Mouse (Mus musculus): ENCODE measurements around the gene Pde7b. TPM values are rescaled to one million over a fixed set of nuclear protein-coding genes. Genes with fewer than 3 reads are reported as not detected.

Pde7b gene
- polyA plus RNA-seq, 1 experiment = 17.7 TPM

DNA sequence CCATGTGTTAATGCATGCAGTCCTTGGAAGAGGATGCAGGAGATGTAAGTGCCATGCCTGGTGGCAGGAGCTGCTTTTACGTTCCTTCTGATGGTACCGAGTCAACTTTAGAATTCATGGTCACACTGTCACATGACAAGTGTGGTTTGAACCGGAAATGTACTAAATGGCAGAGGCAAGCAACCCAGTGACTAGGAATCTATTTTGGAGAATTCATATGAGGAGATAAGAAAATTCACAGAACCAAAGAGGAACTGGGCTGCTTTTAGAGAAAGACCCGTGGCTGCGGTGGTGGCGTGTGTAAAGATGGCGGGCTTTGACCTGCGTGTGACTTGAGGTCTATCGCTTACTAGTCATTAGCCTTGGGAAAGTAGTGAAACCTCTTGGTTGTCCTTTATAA lies 287.4 kb downstream of the Pde7b start:
- no peak overlapping the region for H3K4me3 ChIP-seq (replicated peaks; ENCODE audit: extremely low read depth, low read depth, low read length)
- DNase-seq = no peak
- no peak for TF ChIP-seq POLR2A (IDR thresholded peaks at IDR 0.05; ENCODE audit: borderline replicate concordance, extremely low read depth, low read depth, low read length)
- no peak for TF ChIP-seq CTCF (IDR thresholded peaks at IDR 0.05; ENCODE audit: insufficient read depth, low read length)
- 80% methylated on average over 9 of the region's 9 CpGs for WGBS
- peaks cover 3% of the 10 kb centered on the region; the same call in 1 of the 2 replicates for H3K4me1 ChIP-seq (ENCODE audit: control insufficient read depth, insufficient read depth, low read length)

GRCm38 (mm10) chr10:20437021-20437420 lies 287.9 kb downstream of the Pde7b start:
- Histone ChIP-seq H3K4me1 (ENCODE audit: control insufficient read depth, insufficient read depth, low read length) (peaks cover 3% of the 10 kb centered on the region; the same call in 1 of the 2 replicates), H3K4me3 (replicated peaks; ENCODE audit: extremely low read depth, low read depth, low read length) (no peak overlapping the region)
- no peak for TF ChIP-seq CTCF (IDR thresholded peaks at IDR 0.05; ENCODE audit: insufficient read depth, low read length)
- no peak for TF ChIP-seq POLR2A (IDR thresholded peaks at IDR 0.05; ENCODE audit: borderline replicate concordance, extremely low read depth, low read depth, low read length)
- 54% methylated on average over 2 of the region's 2 CpGs for WGBS
- no peak for DNase-seq

- TF ChIP-seq POLR2A (IDR thresholded peaks at IDR 0.05; ENCODE audit: borderline replicate concordance, extremely low read depth, low read depth, low read length) = no peak
- no peak for TF ChIP-seq CTCF (IDR thresholded peaks at IDR 0.05; ENCODE audit: insufficient read depth, low read length)
- no peak overlapping the region for H3K4me3 ChIP-seq (replicated peaks; ENCODE audit: extremely low read depth, low read depth, low read length)
- DNase-seq = no peak
- H3K4me1 ChIP-seq (ENCODE audit: control insufficient read depth, insufficient read depth, low read length) = peaks cover 3% of the 10 kb centered on the region; the same call in 1 of the 2 replicates
- 94% methylated on average over 7 of the region's 7 CpGs for WGBS
These were observed 289.0 kb downstream of the Pde7b start for GRCm38 (mm10) chr10:20435913-20436312.

DNA sequence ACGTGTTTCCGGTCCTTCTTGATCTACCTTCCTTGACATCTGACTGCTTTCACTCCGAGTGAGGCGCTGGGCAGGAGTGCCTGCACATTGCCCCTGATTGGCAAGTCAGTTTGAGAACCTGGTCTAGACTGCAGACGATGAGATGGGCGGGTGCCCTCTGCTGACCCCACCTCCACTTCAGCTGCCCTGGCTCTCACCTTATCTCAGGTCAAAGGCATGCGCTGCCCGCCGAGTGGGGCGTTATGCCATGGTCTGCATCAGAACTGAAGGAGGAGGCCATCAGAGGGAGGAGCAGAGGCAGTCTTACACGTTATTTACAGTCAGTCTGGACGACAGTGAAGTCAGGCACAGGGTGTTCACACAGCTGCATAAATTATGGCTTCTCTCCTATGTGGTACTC lies 293.5 kb downstream of the Pde7b start:
- no peaks in the 10 kb centered on the region for H3K4me1 ChIP-seq (ENCODE audit: control insufficient read depth, insufficient read depth, low read length)
- TF ChIP-seq CTCF (IDR thresholded peaks at IDR 0.05; ENCODE audit: insufficient read depth, low read length) (no peak), POLR2A (IDR thresholded peaks at IDR 0.05; ENCODE audit: borderline replicate concordance, extremely low read depth, low read depth, low read length) (no peak)
- DNase-seq = peak; percentile 19
- H3K4me3 ChIP-seq (replicated peaks; ENCODE audit: extremely low read depth, low read depth, low read length) = no peak overlapping the region
- WGBS = 70% methylated on average over 12 of the region's 12 CpGs

DNA sequence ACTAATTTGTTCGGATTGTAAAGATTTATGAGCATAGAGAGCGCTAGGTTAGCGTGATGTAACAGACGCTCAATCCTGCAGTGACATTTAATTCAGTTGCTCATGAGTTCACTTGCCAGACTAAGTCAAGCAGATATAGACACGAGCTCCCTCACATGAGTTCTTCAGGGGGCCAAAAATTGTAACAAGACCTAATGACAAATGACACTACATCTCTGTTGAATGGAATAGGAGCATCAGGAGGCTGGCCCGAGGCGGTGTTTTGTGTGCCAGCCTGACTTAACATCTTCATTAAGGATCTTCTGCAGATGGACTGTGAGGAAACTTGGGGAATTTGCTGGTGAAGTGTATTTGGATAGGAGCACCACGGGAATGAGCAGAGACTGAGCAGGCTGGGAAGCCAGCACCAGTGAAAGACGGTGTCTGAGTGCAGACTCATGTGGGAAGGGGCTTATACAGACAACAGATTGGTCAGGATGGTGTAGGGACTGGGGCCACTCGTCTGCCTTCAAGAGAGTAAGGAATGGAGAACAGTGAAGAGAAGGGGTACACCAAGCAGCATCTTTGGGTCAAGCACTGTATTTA lies 303.5 kb downstream of the Pde7b start:
- Histone ChIP-seq H3K4me3 (replicated peaks; ENCODE audit: extremely low read depth, low read depth, low read length) (no peak overlapping the region), H3K4me1 (ENCODE audit: control insufficient read depth, insufficient read depth, low read length) (peaks cover 7% of the 10 kb centered on the region)
- 75% methylated on average over 10 of the region's 10 CpGs for WGBS
- TF ChIP-seq POLR2A (IDR thresholded peaks at IDR 0.05; ENCODE audit: borderline replicate concordance, extremely low read depth, low read depth, low read length) (no peak), CTCF (IDR thresholded peaks at IDR 0.05; ENCODE audit: insufficient read depth, low read length) (no peak)
- no peak for DNase-seq

- WGBS = 55% methylated on average over 7 of the region's 7 CpGs
- H3K4me3 ChIP-seq (replicated peaks; ENCODE audit: extremely low read depth, low read depth, low read length) = no peak overlapping the region
- DNase-seq = no peak
- H3K4me1 ChIP-seq (ENCODE audit: control insufficient read depth, insufficient read depth, low read length) = peaks cover 7% of the 10 kb centered on the region
- TF ChIP-seq POLR2A (IDR thresholded peaks at IDR 0.05; ENCODE audit: borderline replicate concordance, extremely low read depth, low read depth, low read length) (no peak), CTCF (IDR thresholded peaks at IDR 0.05; ENCODE audit: insufficient read depth, low read length) (no peak)
These were observed 304.6 kb downstream of the Pde7b start for GRCm38 (mm10) chr10:20420296-20420695.

DNA sequence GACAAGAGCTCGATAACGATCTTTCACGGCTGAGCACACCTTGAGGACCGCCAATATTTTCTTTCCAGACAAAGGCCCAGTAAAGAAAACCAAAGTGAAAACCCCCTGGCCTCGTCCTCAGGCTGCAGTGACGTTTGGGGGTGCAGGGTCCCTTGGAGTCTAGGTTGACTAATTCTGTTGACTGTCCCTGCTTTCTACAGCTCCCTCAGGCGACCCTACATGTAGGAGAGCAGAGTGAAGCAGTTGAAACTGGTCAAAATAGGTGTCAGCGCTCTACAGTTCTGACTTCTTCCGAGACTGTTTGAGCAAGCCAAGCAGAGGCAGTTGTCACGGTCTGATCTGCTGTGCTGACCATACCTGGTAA lies 306.0 kb downstream of the Pde7b start:
- TF ChIP-seq CTCF (IDR thresholded peaks at IDR 0.05; ENCODE audit: insufficient read depth, low read length) (no peak), POLR2A (IDR thresholded peaks at IDR 0.05; ENCODE audit: borderline replicate concordance, extremely low read depth, low read depth, low read length) (no peak)
- Histone ChIP-seq H3K4me3 (replicated peaks; ENCODE audit: extremely low read depth, low read depth, low read length) (no peak overlapping the region), H3K4me1 (ENCODE audit: control insufficient read depth, insufficient read depth, low read length) (peaks cover 7% of the 10 kb centered on the region)
- WGBS = 56% methylated on average over 10 of the region's 10 CpGs
- peak; percentile 19 for DNase-seq

DNA sequence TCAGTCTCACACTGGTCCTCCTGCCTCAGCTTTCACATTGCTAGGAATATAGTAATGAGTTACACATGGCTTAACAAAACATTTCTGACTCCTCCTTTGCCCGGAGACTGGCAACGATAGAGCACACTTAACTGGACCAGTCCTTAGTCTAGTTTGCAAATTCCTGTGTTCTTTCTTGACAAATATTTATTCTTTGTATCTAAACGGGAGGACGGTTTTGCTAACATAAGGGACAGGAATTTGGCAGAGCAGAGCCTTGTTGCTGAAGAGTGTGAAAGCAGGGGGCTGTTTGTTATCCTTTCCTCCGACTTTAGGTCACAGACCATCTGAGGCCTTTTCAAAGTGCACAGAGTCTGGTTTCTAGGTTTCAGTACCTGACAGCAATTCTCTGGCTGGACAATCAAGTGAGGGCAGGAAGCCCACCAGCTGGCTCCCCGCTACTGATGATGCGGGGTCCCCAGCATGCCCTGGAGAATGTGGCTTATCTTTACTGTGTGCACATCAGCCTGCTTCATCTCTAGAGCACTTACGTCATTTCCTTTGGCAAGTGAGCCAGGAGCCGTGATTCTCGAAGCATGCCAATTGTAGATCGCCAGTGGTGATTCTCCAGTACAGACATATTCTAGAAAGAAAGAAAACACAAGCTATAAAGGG lies 306.5 kb downstream of the Pde7b start:
- TF ChIP-seq POLR2A (IDR thresholded peaks at IDR 0.05; ENCODE audit: borderline replicate concordance, extremely low read depth, low read depth, low read length) = no peak
- TF ChIP-seq CTCF (IDR thresholded peaks at IDR 0.05; ENCODE audit: insufficient read depth, low read length) = no peak

DNA sequence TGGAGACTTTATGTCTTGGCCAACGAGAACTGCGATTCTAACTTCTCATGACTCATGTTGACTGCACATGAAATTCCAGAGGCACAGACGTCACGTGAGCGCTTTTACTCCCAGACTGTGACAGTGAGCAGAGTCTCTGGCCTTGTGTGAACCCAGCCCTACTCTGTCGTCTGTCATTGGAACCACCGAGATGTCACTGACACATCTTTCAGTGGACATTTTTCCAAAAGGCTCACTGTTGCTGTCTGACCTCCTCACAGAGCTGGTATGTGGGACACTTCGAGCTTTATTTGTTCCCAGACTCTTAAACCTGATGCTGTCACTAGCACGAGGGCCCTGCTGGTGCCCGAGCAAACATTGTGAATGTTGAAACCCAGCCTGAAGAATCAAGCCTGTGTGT lies 315.7 kb downstream of the Pde7b start:
- Histone ChIP-seq H3K4me3 (replicated peaks; ENCODE audit: extremely low read depth, low read depth, low read length) (no peak overlapping the region), H3K4me1 (ENCODE audit: control insufficient read depth, insufficient read depth, low read length) (peaks cover 8% of the 10 kb centered on the region)
- 45% methylated on average over 10 of the region's 10 CpGs for WGBS
- DNase-seq = peak; percentile 59
- TF ChIP-seq POLR2A (IDR thresholded peaks at IDR 0.05; ENCODE audit: borderline replicate concordance, extremely low read depth, low read depth, low read length) (no peak), CTCF (IDR thresholded peaks at IDR 0.05; ENCODE audit: insufficient read depth, low read length) (no peak)

More for the DNA sequence above, 306.5 kb downstream of the Pde7b start:
- DNase-seq = peak; percentile 46
- Histone ChIP-seq H3K4me1 (ENCODE audit: control insufficient read depth, insufficient read depth, low read length) (peaks cover 7% of the 10 kb centered on the region), H3K4me3 (replicated peaks; ENCODE audit: extremely low read depth, low read depth, low read length) (no peak overlapping the region)
- WGBS = 22% methylated on average over 11 of the region's 11 CpGs

DNA sequence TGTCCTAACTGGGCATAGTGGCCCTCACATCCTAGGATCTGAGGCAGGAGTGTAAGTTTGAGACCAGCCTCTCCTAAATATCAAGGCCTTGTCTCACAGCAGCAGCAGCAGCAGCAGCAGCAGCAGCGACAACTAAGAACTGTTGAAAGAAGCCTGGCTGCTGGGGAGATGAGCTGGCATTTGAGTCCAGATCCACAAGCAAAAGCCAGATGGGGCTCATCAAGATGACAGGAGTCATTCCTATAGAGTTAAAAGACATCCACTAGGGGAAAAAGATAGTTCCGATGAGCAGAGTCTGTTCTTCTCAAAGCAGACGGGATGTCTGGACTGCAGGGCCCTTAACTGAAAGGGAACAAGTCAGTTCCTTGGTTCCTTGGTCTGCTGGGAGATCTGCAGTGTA lies 316.5 kb downstream of the Pde7b start:
- Histone ChIP-seq H3K4me3 (replicated peaks; ENCODE audit: extremely low read depth, low read depth, low read length) (no peak overlapping the region), H3K4me1 (ENCODE audit: control insufficient read depth, insufficient read depth, low read length) (peaks cover 8% of the 10 kb centered on the region)
- no peak for TF ChIP-seq POLR2A (IDR thresholded peaks at IDR 0.05; ENCODE audit: borderline replicate concordance, extremely low read depth, low read depth, low read length)
- no peak for TF ChIP-seq CTCF (IDR thresholded peaks at IDR 0.05; ENCODE audit: insufficient read depth, low read length)
- DNase-seq = no peak
- 70% methylated on average over 3 of the region's 3 CpGs for WGBS

Data from lung, adult 2 months (tissue).